Mouse (Mus musculus): Measurements from ENCODE around the gene Traf3.

- TF ChIP-seq CTCF (IDR thresholded peaks at IDR 0.05; ENCODE audit: extremely low read depth, insufficient read depth, insufficient read length, insufficient replicate concordance) (no peak), POLR2A (IDR thresholded peaks at IDR 0.05; ENCODE audit: low read depth, low read length) (no peak)
Measured at GRCm38 (mm10) chr12:111225197-111225780, 59.1 kb downstream of the Traf3 start.

All from spleen, adult 2 months (tissue).